Mouse (Mus musculus): Measurements from ENCODE around the gene Olfr1442. TPM values are rescaled to one million over a fixed set of nuclear protein-coding genes. Genes with fewer than 3 reads are reported as not detected.

Gene Olfr1442
- total RNA-seq (2023), result not detected

GRCm38 (mm10) chr19:12670139-12670538 is at the start of gene Olfr1442:
Gene Olfr1442 (plus strand): TSS chr19:12670439.

GRCm38 (mm10) chr19:12633176-12633575 is 37.1 kb upstream of the Olfr1442 start, which contains the start of gene Glyat:
Gene Glyat (plus strand): TSS chr19:12633308.

DNA sequence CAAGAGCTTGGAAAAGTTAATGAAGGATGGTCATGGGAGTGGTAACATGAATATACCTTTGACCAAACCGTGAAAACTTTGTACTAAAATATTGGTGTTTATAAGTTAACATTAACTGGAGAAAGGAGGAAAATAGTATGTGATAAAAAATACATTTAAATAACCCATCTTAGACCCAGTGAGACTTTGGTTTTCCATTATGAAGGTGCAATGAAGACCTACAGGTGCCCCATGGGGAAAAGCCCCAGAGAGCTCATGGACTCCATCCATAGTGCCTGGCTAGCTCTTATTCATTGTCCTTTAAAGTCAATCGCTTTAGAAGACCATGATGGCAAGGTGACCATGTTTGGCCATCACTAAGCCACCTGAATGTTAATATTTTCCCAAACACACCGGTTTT is 7.6 kb downstream of the Olfr1442 start, which contains the start of gene Olfr1443:
Olfr1443 (plus strand) TSS at position 301 of the 400 bp plus-strand sequence.

DNA sequence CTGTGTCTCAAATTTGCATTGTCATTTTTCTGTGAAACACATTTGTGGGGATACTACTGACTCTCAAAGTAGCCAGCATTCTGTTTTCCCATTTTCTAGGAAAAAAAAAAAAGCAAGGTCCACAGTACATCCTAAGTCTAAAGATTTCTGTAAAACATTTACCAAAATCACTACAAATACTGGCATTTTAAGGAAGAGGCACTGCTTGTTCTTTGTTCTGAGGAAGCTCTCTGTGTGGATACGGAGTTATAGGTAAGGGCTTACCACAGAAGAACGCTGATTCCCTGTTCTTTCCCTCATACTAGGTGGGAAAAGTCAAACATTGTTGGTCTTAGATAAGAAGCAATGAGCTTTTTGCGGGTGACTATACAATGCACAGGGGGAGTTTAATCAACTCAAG is 25.4 kb downstream of the Olfr1442 start, which contains the start of gene Keg1:
Keg1 (plus strand) TSS at position 197 of the 400 bp plus-strand sequence.

Other genes with a start within 250 kb of the Olfr1442 start
- not detected for gene Pfpl, start 242.5 kb upstream of the Olfr1442 start, total RNA-seq (2023)
- gene Mpeg1, start 209.7 kb upstream of the Olfr1442 start, total RNA-seq (2023), result 15.2 TPM
- 6.8 TPM for gene Dtx4, start 169.0 kb upstream of the Olfr1442 start, total RNA-seq (2023)
- 27.1 TPM for gene Fam111a, start 124.7 kb upstream of the Olfr1442 start, total RNA-seq (2023)
- gene Gm4952, start 70.5 kb upstream of the Olfr1442 start, total RNA-seq (2023), result not detected
- not detected for gene Glyat, start 37.1 kb upstream of the Olfr1442 start, total RNA-seq (2023)
- gene Olfr1443, start 7.7 kb downstream of the Olfr1442 start, total RNA-seq (2023), result not detected
- not detected for gene Keg1, start 25.3 kb downstream of the Olfr1442 start, total RNA-seq (2023)
- gene Cntf, start 95.2 kb downstream of the Olfr1442 start, total RNA-seq (2023), result 4.3 TPM
- 67.2 TPM for gene Zfp91, start 125.7 kb downstream of the Olfr1442 start, total RNA-seq (2023)
- 47.4 TPM for gene Lpxn, start 125.8 kb downstream of the Olfr1442 start, total RNA-seq (2023)
- gene Gm5244, start 176.2 kb downstream of the Olfr1442 start, total RNA-seq (2023), result 1.5 TPM
- gene Olfr1444, start 186.8 kb downstream of the Olfr1442 start, total RNA-seq (2023), result 0.31 TPM
- not detected for gene Olfr1445, start 213.4 kb downstream of the Olfr1442 start, total RNA-seq (2023)
- not detected for gene Olfr1446, start 223.1 kb downstream of the Olfr1442 start, total RNA-seq (2023)
- gene Olfr1447, start 233.3 kb downstream of the Olfr1442 start, total RNA-seq (2023), result not detected